ENCODE assay signal across 16 mouse cellular contexts in the genomic region with DNA sequence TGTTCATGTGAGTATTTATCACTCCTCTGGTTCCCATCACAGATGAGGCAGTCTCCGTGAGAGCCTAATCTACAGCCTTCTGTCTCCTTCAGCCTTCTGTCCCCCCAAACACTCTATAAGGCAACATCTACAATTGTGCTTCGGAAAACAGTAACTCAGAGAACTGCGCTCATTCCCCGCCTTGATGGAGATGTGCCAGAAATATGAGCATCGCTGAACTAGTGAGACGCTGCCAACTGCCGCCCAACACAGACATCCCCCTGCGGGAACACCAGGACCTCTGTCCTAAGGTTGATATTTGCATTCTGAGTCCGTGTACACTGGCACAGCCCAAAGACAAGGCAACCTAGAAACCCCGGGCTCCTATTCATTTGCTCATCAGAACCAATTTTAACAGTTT.
DNase-seq lines count a peak whose midpoint lies in the region; ATAC-seq and TF ChIP-seq lines count a peak whose summit lies in the region.
"Had no signal": no experiment of that assay in that cellular context is flagged by ENCODE, and none has a peak within 500 bp of the region (broad histone marks: within the 10 kb centered on the region; RNA-seq: fewer than 3 reads in every experiment).

No protein-coding gene starts in this region.

- no peak overlapping the region for H3K4me3 ChIP-seq in embryonic facial prominence, embryonic 14.5 days (ENCODE audit: low read depth, low read length)
- H3K4me3 ChIP-seq in embryonic facial prominence, embryonic 10.5 days: no peak overlapping the region
- no peak overlapping the region for H3K4me3 ChIP-seq in layer of hippocampus, adult 2 months
- H3K4me3 ChIP-seq in lung, adult 2 months (replicated peaks; ENCODE audit: extremely low read depth, low read depth, low read length): no peak overlapping the region
- H3K4me3 ChIP-seq: embryonic facial prominence, embryonic 12.5 days; gastrocnemius, adult 2 months; neural tube, embryonic 12.5 days had no signal

- no peak overlapping the region for H3K4me2 ChIP-seq in embryonic facial prominence, embryonic 14.5 days (ENCODE audit: low read depth, low read length)
- H3K4me2 ChIP-seq: embryonic facial prominence, embryonic 12.5 days; neural tube, embryonic 12.5 days had no signal

- no peaks in the 10 kb centered on the region for H3K36me3 ChIP-seq in embryonic facial prominence, embryonic 14.5 days (ENCODE audit: control insufficient read depth, insufficient read depth, low read length)
- no peaks in the 10 kb centered on the region for H3K36me3 ChIP-seq in embryonic facial prominence, embryonic 10.5 days (replicated peaks)
- H3K36me3 ChIP-seq: embryonic facial prominence, embryonic 12.5 days; neural tube, embryonic 12.5 days had no signal

- no peak overlapping the region for H3K9ac ChIP-seq in embryonic facial prominence, embryonic 14.5 days (ENCODE audit: low read depth, low read length)
- H3K9ac ChIP-seq: embryonic facial prominence, embryonic 12.5 days; neural tube, embryonic 12.5 days had no signal

- H3K4me1 ChIP-seq in embryonic facial prominence, embryonic 14.5 days (ENCODE audit: control insufficient read depth, insufficient read depth, low read length): no peaks in the 10 kb centered on the region
- no peaks in the 10 kb centered on the region for H3K4me1 ChIP-seq in embryonic facial prominence, embryonic 10.5 days
- no peaks in the 10 kb centered on the region for H3K4me1 ChIP-seq in lung, adult 2 months (ENCODE audit: control insufficient read depth, insufficient read depth, low read length)
- H3K4me1 ChIP-seq: embryonic facial prominence, embryonic 12.5 days; neural tube, embryonic 12.5 days had no signal

- no peak for ATAC-seq in embryonic facial prominence, embryonic 14.5 days (ENCODE audit: low read depth)
- ATAC-seq: lung, postnatal 0 days had no signal

- no peak overlapping the region for H3K27ac ChIP-seq in embryonic facial prominence, embryonic 14.5 days (replicated peaks; ENCODE audit: low read depth, low read length)
- H3K27ac ChIP-seq in embryonic facial prominence, embryonic 10.5 days (replicated peaks): no peak overlapping the region
- H3K27ac ChIP-seq in layer of hippocampus, adult 2 months: peak overlapping the region; percentile 83
- H3K27ac ChIP-seq: embryonic facial prominence, embryonic 12.5 days; gastrocnemius, adult 2 months; neural tube, embryonic 12.5 days had no signal

- WGBS in embryonic facial prominence, embryonic 14.5 days: 72% methylated on average over 10 of the region's 10 CpGs
- WGBS in embryonic facial prominence, embryonic 10.5 days: 92% methylated on average over 10 of the region's 10 CpGs
- WGBS in lung, adult 2 months: 71% methylated on average over 10 of the region's 10 CpGs

- no peaks in the 10 kb centered on the region for H3K9me3 ChIP-seq in embryonic facial prominence, embryonic 14.5 days (ENCODE audit: control insufficient read depth, low read length)
- H3K9me3 ChIP-seq in embryonic facial prominence, embryonic 10.5 days: no peaks in the 10 kb centered on the region
- H3K9me3 ChIP-seq: embryonic facial prominence, embryonic 12.5 days; neural tube, embryonic 12.5 days had no signal

- peak; percentile 14 for DNase-seq in embryonic facial prominence, embryonic 14.5 days (ENCODE audit: low spot score)
- no peak for DNase-seq in embryonic facial prominence, embryonic 10.5 days (ENCODE audit: low spot score)
- peak; percentile 25 to 48 for DNase-seq in layer of hippocampus, adult 2 months (ENCODE audit: low spot score in 2 of 2)
- DNase-seq in layer of hippocampus, adult 11-12 months (ENCODE audit: low spot score): no peak
- DNase-seq in lung, postnatal 4 days: peak; percentile 15 to 32
- no peak for DNase-seq in lung, adult 2 months
- peak; percentile 24 to 34 for DNase-seq in layer of hippocampus, postnatal 10 days (ENCODE audit: low spot score in 2 of 2)
- DNase-seq: gastrocnemius, adult 2 months; kidney, adult 2 months; kidney, postnatal 25 days; liver; right cerebral cortex, postnatal 25 days; thymus, postnatal 36 days had no signal

- no peak for TF ChIP-seq CTCF in layer of hippocampus, adult 2 months (conservative IDR thresholded peaks at IDR 0.05)
- no peak for TF ChIP-seq CTCF in lung, adult 2 months (IDR thresholded peaks at IDR 0.05; ENCODE audit: insufficient read depth, low read length)

- no peaks in the 10 kb centered on the region for H3K27me3 ChIP-seq in embryonic facial prominence, embryonic 14.5 days (replicated peaks; ENCODE audit: control insufficient read depth, insufficient read depth, low read length)
- H3K27me3 ChIP-seq in embryonic facial prominence, embryonic 10.5 days (replicated peaks; ENCODE audit: low read depth, poor library complexity, severe bottlenecking): no peaks in the 10 kb centered on the region
- H3K27me3 ChIP-seq: embryonic facial prominence, embryonic 12.5 days; neural tube, embryonic 12.5 days had no signal

- no peak for TF ChIP-seq POLR2A in lung, adult 2 months (IDR thresholded peaks at IDR 0.05; ENCODE audit: borderline replicate concordance, extremely low read depth, low read depth, low read length)

Comparison
In these comparisons a context has a peak if more than half of its experiments do, and no peak if none do; other contexts are left out.
1. DNase-seq: peak in embryonic facial prominence, embryonic 14.5 days (single experiment), layer of hippocampus, adult 2 months (2 of 2), lung, postnatal 4 days (2 of 2) and layer of hippocampus, postnatal 10 days (2 of 2); none in embryonic facial prominence, embryonic 10.5 days (single experiment), layer of hippocampus, adult 11-12 months (single experiment) and lung, adult 2 months (single experiment).